Mouse (Mus musculus) v-Abl transformed pro-B cells (cell line): ENCODE measurements around the gene Patl1.

Experiments used
- in situ Hi-C, 2 experiments: fragments of 400-800 bp; cut with MboI; formaldehyde crosslinking; loops; one replicate each; pipeline ENCODE4 v1.15.1; 2025; ENCODE audit not compliant: unreplicated experiment in 2 of 2

Patl1 gene

DNA sequence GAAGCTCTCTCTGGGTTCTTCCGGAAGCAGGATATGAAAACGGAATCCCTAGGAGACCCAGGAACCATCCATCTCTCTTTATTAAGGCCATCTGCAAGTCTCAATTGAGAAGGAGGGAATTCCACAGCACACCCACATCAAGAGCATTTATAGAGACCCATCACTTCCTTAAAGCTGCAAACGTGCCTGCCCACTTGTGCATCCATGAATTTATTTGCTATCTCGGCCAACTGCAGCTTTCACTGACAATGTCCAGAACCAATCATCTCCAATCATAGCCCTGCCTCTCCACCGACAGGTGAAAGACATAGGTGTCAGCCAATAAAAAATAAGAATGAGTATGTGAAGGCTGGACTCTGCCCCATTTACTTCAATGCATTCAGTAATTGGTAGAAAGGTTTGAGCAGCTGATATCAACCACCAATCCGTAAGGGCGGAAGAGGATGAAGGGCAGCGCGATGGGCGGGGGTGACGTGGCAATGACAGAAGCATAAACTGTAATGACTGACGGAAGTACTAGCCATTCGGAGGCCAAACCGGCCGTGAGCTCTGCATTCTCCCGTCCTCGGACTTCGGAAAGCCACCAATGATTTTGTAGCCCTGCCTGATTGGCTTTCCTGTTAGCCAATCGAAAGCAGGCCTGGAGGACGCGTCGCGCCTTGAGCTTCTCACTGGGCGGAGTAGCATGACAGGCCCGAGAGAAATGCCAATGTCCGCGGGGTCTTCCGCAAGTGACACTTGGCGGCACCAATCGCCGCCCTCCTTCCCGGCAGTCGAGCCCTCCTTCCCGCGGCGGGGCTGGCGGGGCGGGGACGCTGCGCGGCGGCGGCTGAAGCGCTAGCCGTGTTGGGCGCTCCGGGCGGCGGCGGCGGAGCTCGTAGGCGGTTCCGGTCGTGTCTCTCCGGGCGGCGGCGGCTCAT, 53.1 kb downstream of the Patl1 start, which contains the start of gene Osbp:
Gene Osbp, plus strand, starts transcription at position 919 of the 920 bp plus-strand sequence.
- in situ Hi-C loops, result no loop called here

DNA sequence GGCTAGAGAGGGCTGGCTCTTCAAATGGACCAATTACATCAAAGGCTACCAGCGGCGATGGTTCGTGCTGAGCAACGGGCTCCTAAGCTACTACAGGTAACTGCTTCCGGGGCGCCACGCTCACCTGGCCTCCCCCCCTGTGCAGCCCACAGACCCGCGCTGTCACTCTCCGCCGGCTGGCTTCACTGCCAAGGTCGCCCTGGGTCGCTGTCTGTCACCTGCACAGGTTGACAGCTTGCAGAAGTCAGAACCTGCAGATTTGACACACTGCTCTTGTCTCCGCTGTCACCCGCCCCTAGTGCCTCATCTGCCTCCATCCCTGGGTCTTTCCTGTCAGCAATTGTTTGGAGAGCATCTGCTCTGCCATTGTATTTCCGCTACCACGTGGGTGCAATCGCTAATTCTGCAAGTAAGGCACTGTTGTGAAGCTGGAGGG, 54.0 kb downstream of the Patl1 start:
- in situ Hi-C loops, result no loop called here

DNA sequence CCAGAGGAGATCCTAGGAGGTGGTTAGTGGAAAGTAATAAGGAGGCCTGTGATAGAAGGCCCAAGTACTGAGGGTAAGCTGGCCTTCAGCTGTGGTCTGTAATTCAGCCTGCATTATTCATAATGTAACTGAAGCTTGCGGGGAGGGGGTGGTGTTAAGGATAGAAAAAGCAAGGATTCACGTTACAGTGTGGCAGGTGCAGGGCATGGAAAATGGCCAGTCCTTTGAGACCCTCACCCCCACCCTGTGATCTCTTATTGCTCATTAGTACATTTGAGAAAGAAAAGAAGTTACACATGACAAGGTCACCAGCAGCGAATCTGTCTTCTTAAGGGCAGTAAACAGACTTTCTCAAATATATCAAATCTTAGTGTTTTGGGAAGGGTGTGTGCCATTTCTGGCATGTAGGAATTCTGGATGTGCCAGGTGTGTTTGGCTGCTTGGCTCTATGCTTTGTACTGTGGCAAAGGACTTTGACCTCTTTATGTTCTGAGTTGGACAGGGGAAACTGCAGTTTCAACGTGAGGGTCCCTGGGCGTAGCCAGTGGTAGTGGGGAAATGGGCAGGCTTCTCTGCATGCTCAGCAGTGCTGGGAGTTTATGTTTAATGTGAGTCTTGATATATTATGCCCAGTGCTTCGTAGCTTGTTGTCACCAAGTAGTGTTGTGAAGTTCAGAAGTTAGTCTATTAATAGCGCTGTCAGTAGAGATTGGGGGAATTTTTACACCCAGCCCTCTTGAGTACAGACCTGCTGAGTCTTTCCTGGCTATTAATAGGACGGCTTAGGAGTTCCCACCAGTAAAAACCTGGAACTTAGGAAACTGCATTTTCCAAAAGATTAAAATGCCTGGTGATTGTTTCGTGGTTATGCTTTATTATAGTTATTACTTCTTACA, 57.2 kb downstream of the Patl1 start:
- in situ Hi-C loops, result no loop called here

DNA sequence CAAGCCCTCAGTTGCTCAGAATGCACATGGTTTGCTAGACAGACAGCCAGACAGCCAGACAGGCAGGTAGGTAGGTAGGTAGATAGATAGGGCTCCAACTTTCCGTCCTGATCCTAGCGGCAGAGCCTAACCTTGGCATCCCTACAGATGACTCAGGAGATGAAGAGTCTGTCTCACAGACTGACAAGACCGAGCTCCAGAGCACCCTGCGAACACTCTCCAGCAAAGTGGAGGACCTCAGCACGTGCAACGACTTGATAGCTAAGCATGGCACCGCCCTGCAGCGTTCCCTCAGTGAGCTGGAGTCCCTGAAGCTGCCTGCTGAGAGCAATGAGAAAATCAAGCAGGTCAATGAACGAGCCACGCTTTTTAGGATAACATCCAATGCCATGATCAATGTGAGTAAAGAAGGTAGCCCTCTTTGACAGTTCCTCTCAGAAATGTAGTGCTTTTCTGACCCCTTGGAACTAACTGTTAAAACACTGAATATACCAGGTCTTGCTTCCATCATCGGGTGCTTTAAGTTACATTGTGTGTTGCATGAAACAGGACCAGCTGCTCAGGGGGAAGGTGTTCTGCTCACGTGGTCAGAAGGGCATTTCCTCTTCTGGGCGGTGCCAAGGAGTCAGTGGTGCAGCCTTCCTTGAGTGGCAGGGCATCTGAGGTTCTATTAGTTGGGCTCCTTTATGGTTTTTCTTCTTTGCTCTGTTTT, 61.5 kb downstream of the Patl1 start:
- in situ Hi-C loops, result no loop called here

DNA sequence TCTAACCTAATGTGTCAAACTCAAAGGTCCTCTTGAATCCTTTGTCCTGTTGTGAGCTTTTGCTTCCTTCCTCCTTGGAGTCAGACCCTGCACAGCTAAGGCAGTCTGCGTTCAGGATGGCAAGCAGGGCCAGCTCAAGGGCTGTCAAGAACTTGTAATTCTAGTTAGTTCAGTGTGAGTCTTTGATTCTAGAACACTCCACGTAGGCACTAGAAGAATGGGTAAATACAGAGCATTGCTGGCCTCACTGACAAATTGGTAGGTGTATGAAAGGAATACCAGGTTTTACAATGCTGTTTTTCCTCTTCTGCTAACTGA, 62.0 kb downstream of the Patl1 start:
- in situ Hi-C loops, result no loop called here

DNA sequence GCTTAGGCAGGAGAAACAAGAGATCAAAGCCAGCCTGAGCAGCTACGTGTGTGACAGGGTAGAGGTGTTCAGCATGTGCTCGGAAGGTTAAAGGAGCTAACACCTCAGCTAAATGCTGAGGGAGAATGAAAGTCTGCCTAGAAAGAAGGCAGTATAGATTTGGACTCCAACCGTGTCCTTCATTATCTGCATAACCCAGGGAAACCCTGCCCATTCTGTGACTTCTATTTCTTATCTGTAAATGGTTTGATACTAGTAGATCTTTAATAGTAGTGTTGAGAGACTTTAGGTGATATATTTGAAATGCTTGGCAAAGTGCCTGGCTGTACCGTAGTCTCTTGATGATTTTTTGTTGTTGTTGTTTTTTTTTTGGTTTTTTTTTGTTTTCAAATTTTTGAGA, 63.5 kb downstream of the Patl1 start:
- in situ Hi-C loops, result no loop called here

DNA sequence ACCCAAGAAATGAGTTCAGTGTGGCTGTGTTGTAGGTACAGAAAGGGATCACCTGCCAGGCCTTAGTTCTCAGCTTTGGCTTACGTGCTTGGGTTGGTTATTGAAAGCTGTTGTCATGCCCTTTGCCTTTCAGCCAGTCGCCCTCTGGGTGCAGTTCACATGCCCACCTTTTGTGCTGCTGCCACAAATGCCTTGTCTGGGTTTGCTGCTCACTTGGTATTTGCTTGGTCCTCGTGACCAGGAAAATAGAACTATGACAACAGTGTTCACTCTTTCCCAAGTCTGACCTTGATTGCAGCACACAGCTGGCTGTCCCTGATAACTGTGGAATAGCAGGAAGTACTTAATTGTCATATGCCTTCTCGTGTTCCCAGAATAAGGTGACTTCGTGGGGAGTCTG, 65.2 kb downstream of the Patl1 start:
- in situ Hi-C loops, result no loop called here

DNA sequence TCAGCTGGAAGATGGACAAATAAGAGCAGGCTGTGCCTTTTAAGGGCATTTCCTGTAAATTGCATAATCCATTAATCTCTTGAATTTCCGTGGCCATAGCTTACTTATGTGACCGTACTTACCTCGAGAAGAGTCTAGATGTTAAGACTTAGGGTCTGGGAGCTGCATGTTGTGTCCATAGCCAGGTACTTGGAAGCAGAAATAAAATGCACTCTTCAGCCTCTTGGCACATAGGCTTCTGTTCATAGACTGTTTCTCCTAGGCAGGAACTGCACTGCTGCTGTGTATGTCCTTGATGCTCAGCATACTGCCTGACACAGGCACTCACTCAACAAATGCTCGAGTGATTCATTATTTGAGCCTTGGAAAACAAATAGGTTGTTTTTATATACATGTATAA, 68.3 kb downstream of the Patl1 start:
- in situ Hi-C loops, result no loop called here

DNA sequence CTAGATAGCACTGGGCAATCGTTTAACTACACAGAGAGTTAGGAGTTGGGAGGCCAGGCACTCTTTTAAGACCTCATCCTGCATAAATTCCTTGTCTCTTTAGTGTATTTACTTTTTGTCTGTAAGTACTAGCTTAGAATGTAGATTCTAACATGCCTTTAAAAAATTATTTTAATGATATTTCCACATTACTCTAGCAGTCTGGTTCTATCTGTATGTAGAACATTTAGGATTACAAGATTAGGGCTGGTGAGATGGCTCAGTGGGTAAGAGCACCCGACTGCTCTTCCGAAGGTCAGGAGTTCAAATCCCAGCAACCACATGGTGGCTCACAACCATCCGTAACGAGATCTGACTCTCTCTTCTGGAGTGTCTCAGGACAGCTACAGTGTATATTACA, 72.4 kb downstream of the Patl1 start:
- in situ Hi-C loops, result loop anchor here in 1 of 2 experiments (5.0 kb wide), 1 partner anchor 57 kb away; no protein-coding TSS in a partner anchor

DNA sequence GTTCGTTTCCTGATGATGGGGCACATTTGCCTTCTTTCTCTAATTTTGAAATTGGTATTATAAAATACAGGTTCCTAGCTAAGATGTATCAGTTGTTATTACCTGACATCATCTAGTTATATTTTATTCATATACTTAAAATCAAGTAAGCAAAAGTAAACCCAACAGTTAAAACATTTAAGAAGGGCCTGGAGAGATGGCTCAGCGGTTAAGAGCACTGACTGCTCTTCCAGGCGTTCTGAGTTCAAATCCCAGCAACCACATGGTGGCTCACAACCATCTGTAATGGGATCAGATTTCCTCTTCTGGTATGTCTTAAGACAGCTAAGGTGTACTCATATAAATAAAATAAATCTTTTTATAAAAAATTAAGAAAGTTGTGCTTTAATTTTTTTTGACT, 75.6 kb downstream of the Patl1 start:
- in situ Hi-C loops, result loop anchor here in 1 of 2 experiments (5.0 kb wide), 1 partner anchor 61 kb away; no protein-coding TSS in a partner anchor

DNA sequence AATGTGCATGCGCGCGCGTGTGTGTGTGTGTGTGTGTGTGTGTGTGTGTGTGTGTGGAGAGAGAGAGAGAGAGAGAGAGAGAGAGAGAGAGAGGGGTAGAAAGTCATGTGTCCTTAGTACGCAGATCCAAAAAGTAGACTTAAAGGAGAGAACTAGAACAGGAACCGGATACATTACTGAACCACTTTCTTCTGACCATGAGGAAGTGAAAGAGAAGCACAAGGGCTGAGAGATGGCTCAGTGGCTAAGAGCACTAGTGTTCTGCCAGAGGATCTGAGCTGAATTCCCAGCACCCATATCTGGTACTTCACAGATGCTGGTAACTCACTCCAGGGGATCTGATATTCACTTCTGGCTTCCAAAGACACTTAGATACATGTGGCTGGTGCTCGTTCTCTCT, 77.1 kb downstream of the Patl1 start:
- in situ Hi-C loops, result loop anchor here in 1 of 2 experiments (5.0 kb wide), 1 partner anchor 62 kb away; no protein-coding TSS in a partner anchor

DNA sequence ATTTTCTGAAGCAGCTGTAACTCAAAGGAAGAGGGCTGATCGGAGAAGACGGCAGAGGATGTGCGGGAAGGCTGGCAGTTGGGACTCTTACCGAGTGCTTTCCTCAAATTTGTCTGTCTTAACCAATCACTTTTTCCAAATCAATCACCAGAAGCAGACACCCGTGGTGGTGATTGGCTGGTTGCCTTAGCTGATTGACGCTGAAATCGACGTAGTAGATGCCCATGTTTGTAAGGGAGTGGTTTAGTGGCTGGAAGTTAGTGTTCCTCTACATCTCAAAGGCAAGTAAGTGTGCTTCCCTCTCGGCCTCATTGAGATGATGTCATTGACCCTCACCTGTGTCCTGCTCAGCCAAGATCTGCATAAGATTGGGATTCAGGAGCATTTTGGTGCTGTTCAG, 79.8 kb downstream of the Patl1 start:
- in situ Hi-C loops, result no loop called here

DNA sequence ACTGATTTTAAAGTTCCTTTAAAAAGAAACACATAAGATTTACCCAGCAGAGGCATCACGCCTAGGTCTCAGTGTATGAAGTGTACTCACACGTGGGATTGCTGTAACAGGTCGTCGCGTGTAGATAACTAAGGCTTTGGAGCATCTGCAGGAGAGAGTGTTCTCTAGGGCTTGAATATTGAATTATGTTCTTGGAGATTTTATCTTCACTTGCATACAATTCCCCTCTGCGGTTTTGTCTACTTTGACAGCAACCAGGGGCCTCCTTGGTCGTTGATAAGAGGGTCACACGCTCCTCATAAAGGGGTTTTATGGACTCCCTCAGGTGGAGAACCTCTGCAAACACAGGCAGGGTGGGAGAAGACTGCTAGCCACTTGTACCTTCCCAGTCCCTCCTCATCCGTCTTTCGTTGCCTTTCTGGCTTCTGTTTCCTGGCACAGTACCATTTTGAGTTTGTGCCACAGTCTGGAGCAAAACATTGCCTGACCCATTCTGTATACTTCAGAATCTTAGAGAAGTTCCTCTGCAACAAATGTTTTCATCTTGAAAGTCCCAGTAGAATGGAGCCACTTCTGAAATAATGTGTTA, 80.3 kb downstream of the Patl1 start:
- in situ Hi-C loops, result no loop called here
